Mouse (Mus musculus): ENCODE measurements around the gene Zup1.
"Not testable (repeated sequence)": the region's sequence is repeated elsewhere in the genome, so short reads cannot be mapped to it uniquely, and the experiment has no call there.

The Zup1 gene

DNA sequence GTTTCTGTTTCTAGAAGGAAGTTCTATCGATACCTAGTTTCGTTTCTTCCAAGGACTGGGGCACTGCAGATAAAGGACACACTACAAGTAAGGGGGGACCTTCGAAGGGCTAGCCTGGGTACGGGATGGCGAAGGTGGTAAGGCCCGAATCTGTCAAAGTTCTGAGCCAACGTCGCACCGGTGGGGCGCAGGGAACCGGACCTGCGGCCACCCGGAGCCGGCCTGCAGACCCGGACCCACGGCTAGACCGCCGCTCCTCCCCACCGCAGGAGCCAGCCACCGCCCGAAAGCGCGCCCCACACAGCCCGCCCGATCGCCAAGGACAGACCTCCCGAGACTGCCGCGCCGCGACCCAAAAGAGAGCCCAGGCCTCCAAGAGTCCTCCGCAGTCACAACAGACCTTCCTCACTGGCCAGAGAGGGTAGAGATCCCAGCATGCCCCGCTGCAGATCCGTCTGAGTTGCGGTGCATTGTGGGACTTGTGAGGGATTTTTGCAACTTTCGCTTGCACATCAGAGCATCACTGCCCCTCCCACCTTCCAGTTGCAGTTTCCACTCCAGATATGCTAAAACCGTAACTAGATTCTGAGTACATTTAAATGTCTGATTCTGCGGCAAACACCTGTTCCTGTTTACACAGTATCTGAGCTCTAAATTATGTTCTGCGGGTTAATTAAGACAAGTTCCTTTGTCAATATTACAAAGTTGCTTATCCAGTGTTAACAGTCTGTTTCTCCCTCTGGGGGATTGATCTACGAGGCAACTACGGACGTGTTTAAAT, at the start of gene Zup1:
Gene Zup1, minus strand, starts transcription at position 467 of the 781 bp plus-strand sequence.
- peak; percentile 81 for DNase-seq

DNA sequence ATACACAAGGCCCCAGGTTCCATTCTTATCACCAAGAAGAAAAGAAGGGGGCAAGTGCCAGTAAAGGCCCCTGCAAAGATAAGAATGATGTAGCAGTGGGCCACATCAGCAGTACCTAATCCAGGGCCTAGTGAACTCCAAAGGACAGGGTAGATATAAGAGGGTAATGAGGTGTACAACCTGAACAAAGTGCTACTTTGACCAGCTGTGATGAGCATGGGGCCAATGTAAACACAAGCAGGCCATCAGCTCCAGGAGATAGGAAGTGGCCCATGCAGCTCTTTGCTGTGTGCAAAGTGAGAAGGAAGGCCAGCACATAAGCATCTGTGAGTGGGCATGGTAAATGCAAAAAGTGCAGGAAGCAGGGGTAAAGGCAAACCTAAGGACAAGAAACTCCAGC, 47.3 kb upstream of the Zup1 start:
- no peak for DNase-seq

DNA sequence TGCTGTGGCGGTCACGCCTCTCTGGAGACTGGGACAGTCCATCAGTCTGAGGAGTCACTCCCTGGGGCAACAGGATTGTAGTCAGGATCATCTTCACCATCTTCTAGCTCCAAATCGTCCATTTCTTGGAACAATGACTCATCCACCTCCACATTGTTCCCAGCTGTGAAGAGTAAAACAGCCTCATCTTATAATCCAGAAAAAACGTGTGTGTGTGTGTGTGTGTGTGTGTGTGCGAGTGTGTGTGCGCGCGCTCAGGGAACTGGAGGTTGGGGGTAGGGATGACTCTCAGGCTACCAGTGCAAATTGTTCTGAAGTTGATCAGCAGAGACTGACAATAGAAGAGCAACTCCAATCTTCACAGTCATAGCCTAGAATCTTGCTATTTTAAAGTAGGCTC, 45.6 kb upstream of the Zup1 start:
- DNase-seq, result not testable (repeated sequence)

DNA sequence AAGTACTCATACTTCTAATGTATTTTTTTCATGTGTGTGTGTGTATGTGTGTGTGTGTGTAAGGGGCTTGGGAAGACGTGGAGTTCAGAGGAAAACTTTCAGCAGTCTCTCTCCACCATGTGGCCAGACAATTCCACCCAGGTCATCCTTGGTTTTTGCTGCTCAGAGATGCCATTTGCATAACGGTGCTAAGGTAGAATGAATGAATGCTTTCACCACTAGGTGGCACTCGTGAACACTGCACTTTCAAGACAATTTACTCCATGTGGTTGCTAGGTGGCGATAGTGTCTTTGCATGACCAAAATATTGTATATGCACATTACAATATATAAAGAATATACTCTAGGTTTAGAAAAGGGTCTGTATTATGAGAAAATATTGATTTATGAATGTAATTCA, 35.7 kb upstream of the Zup1 start:
- DNase-seq, result peak; percentile 61

DNA sequence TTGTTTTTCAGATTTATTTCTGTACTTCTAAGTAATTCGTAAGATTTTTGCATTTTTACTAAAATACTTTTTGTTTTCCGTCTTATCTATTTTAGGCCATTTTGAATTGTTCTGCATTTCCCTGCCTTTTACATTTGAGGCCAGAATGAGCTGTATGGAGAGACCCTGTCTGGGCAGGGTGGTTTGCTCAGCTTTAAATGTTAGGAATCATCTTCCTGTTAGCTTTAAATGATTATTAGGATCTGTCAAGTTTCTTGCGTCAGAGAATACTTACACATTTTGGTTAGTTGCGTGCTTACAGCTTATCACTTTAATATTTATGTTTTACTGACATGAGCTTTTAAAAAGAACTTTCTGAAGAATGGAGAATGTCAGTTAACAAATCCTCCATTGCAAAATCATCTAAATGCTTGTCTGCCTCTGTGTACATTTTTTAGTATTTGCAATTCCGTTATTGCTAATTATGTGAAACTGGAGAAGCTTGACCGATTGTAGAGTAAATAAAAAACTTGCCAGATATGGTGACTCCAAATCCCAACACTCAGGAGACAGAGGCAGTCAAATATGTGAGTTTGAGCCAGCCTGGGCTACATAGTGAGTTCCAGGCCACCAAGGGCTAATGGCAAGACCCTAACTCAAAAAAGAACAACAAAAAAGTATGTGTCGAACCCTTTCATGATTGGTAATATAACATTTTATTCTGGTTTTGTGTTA, 23.9 kb upstream of the Zup1 start:
- DNase-seq, result no peak

DNA sequence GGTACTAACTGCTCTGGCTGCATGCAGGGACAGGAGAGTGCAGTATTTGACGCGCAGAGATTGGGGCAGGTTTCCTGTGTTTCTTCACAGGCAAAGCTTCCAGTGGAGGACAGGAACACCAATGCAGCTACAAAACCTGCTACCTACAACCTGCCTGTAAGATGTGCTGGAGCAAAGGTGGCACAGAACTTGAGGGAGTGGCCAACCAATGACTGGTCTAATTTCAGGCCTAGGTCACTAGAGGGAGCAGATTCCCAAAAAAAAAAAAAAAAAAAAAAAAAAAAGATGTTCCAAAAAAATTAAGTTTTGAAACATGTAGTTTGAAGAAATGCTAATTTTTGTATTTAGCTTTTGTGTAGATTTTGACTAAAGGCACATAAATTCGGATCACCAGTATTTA, 1.4 kb upstream of the Zup1 start:
- DNase-seq, result no peak

DNA sequence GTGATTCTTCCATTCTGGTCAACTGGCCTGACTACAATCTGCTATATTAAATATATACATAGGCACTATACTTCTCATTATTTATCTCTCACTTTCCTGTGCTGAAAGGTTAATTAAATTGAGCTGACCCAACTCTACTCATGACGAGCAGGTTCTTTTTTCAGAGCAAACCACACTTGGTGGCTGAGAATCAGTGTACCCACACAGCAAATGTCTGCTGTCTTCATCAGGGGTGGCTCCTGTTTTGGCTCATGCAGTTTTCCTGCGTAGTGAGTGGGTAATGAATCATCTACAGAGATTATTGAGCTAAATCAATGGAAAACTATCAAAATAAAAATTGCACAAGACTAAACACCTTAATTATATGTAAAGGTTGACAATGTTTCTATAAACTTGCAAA, 4.7 kb downstream of the Zup1 start:
- DNase-seq, result no peak

DNA sequence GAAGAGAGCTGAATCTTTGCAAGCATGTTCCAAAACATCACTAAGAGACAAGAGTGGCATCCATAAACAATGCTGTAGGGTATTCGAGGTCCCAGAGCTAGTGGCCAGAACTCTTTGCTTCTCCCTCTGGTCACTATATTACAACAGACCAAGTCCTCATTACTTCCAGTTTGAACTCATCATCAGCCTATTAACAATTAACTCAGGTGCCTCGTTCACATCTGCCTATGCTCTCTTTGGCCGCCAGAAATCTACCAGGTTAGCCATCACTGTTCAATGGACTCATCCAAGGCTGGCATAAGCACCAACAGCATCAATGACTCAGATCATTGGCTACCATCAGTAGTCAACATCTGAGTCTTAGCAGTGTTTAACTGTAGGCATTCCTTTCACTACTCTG, 5.7 kb downstream of the Zup1 start:
- no peak for DNase-seq

DNA sequence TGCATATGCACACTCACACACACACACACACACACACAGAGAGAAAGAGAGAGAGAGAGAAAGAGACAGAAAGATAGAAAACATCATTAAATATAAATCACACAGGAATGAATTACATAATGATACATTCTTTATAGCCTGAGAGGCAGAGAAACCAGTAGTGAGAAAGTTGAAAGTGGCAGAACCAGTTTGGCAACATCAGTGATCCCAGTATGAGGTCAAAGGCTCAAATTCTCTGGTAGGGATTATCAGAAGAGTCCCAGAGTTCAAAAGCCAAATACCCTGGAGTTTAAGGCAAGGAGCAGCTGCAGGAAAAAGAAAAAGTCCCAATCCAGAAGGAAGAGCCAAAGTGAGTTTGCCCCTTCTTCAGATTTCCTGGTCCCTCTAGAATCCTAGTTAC, 10.4 kb downstream of the Zup1 start:
- no peak for DNase-seq

DNA sequence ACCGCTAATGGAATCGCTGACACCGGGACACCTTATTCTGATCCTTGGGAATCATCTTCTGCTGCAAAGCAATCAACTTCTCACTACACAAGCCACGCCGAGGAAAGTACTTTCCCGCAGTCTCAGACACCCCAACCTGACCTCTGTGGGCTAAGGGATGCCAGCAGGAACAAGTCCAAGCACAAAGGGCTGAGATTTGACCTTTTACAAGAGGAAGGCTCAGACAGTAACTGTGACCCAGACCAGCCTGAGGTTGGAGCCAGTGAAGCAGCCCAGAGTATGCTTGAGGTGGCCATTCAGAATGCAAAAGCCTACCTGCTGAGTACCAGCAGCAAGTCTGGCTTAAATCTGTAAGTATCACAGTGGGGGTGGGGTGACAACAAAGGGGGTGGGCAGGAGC, 45.6 kb downstream of the Zup1 start:
- no peak for DNase-seq

DNA sequence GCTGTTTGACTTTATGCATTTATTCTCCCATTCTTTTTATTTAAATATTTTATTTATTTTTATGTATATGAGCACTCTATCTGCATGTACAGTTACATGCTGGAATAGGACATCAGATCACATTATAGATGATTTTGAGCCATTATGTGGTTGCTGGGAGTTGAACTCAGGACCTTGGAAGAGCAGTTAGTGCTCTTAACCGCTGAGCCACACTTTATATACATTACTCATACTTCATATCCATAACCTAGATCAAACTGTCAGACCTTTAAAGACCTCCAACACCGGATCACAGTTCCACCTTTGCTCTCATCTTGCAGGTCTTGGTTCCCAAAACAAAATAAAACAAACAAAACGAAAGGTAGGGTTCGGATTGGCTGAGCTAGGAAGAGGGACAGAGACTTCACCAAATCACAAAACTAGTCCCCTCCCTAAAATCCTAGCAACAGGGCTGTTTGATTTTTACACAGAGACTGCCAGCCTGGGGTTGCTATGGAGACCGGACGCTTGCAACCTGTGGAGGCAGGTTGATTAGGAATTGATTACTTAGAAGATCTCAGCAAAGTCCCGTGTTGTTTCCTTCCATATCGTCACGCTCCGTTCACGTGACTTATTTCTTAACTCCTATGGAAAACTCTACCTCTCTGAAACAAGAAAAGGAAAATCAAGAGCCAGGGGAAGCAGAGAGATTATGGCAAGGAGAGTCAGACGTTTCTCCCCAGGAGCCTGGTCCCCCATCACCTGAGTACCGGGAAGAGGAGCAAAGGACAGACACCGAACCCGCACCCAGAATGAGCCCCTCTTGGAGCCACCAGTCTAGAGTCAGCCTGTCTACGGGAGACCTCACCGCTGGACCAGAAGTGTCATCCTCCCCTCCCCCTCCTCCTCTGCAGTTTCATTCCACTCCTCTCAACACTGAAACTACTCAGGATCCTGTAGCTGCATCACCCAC, 46.3 kb downstream of the Zup1 start, which contains the start of gene Rsph4a:
Gene Rsph4a, plus strand, starts transcription at position 582 of the 952 bp plus-strand sequence.
- no peak for DNase-seq

DNA sequence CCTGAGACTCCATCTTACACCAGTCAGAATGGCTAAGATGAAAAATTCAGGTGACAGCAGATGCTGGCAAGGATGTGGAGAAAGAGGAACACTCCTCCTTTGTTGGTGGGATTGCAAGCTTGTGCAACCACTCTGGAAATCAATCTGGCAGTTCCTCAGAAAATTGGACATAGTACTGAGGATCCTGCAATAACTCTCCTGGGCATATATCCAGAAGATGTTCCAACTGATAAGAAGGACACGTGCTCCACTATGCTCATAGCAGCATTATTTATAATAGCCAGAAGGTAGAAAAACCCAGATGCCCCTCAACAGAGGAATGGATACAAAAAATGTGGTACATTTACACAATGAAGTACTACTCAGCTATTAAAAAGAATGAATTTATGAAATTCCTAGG, 49.5 kb downstream of the Zup1 start:
- not testable (repeated sequence) for DNase-seq

DNA sequence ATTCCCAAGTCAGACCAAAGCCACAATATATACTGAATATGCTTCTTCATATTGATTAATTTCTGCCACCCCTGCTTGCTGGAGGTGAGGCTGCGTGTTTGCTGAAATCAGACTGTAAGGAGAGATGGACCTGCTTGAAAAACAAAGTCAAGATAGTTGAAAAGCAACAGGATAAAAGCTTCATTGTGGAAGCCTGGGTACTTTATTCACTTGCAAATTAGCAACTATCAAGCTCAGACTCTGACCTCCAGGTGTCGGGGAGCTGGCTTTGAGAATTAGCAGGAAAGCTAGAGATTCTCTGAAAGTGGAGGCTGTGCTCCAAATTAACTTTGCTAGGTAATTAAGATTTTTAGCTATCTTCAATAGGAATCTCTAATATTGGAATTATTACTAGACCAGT, 68.7 kb downstream of the Zup1 start:
- not testable (repeated sequence) for DNase-seq

DNA sequence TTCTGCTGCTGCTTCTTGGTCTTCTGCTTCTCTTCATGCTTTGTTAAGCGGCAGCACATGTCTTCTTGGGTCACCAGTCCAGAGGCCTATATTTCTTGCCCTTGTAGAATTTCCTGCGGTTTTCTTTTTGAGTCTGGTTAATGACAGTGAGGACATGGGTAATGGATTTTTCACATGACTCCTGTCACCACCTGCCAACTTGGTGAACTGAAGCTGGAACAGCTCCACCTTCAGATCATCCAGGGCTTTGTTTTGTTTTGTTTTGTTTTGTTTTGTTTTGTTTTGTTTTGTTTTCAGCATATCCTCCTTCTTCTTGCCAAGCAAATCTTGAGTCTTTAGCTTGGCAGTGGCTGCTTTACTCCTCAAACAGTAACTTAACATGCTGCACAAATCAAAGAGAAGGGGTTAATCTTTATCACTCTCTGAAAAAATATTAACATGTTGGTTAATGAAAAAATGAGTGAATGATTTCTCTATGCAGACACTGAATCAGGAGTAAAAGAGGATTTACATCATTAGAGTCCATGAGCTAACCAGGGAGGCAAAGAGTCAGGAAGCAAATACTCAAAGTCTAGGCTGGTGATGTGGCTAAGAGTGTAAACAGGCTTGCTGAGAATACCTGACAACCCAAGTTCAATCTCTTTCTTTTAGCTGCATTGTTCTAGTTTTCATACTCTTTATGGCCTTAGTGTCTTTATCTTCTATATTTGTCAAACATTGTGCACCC, 78.2 kb downstream of the Zup1 start:
- no peak for DNase-seq

DNA sequence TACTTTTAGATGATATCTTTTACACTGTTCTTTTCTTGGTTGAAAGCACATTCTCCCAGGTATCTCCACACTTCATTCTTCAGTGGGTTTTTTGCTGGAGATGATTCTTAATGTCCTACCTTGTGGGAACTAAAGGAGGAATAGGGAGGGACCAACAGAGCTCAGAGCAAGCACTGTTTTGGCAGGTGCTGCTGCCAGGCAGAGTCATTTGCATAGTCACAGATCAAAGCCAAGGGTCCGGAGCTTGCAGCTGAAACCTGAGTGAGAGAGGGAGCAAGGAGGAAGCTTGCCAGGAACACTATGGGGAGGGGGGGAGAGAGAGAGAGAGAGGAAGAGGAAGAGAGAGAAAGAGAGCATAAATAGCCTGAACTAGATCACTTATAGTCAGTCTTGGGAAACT, 80.6 kb downstream of the Zup1 start:
- DNase-seq, result no peak

Data from cerebellum, adult 9-11 months (tissue).